In the genomic region with DNA sequence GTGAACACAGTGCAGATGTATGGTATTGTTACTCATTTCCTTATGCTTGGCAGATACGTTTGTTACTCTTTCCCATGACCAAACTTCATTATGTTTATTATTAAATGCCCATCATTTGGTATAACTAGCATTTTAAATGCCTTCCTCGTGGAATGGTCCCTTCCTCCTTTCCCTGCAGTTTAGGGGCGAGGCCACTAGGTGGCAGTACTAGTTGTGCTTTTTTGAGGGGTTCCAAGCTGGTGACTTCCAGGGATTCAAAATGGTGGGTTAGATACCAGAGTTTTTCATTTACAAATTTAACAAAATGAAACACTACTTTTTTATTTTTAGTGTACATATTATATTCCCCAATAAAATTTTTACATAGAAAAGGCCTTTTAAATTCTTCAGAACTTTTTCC, we compare ENCODE assay signal across 9 mouse cellular contexts.
DNase-seq lines count a peak whose midpoint lies in the region; ATAC-seq and TF ChIP-seq lines count a peak whose summit lies in the region.
"Had no signal": no experiment of that assay in that cellular context is flagged by ENCODE, and none has a peak within 500 bp of the region (broad histone marks: within the 10 kb centered on the region; RNA-seq: fewer than 3 reads in every experiment).

No protein-coding gene starts in this region.

- WGBS in intestine, embryonic 15.5 days: 42% methylated on average over 3 of the region's 3 CpGs
- WGBS in lung, embryonic 14.5 days: 38% methylated on average over 3 of the region's 3 CpGs

- no peaks in the 10 kb centered on the region for H3K9me3 ChIP-seq in intestine, embryonic 15.5 days
- no peaks in the 10 kb centered on the region for H3K9me3 ChIP-seq in lung, embryonic 14.5 days (ENCODE audit: low read depth, low read length)
- H3K9me3 ChIP-seq: limb, embryonic 12.5 days had no signal

- peak; percentile 82 for TF ChIP-seq CTCF in lung, embryonic 14.5 days (IDR thresholded peaks at IDR 0.05; ENCODE audit: low read depth)

- ATAC-seq in intestine, embryonic 15.5 days: 0 out of 2 replicates have a peak, but pooled peaks have one; percentile 22
- no peak for ATAC-seq in lung, embryonic 14.5 days (ENCODE audit: insufficient read depth)

- H3K4me1 ChIP-seq in intestine, embryonic 15.5 days (replicated peaks): no peaks in the 10 kb centered on the region
- H3K4me1 ChIP-seq in lung, embryonic 14.5 days (ENCODE audit: insufficient read depth): no peaks in the 10 kb centered on the region
- H3K4me1 ChIP-seq: limb, embryonic 12.5 days had no signal

- no peak overlapping the region for H3K27ac ChIP-seq in intestine, embryonic 15.5 days
- no peak overlapping the region for H3K27ac ChIP-seq in lung, embryonic 14.5 days (ENCODE audit: low read depth)
- H3K27ac ChIP-seq: limb, embryonic 12.5 days had no signal

- H3K4me3 ChIP-seq in intestine, embryonic 15.5 days (replicated peaks): no peak overlapping the region
- H3K4me3 ChIP-seq in lung, embryonic 14.5 days (ENCODE audit: low read depth, low read length): no peak overlapping the region
- H3K4me3 ChIP-seq: limb, embryonic 12.5 days had no signal

- no peaks in the 10 kb centered on the region for H3K27me3 ChIP-seq in intestine, embryonic 15.5 days (replicated peaks)
- no peaks in the 10 kb centered on the region for H3K27me3 ChIP-seq in lung, embryonic 14.5 days (ENCODE audit: insufficient read depth, low read length)
- H3K27me3 ChIP-seq: limb, embryonic 12.5 days had no signal

- H3K9ac ChIP-seq in intestine, embryonic 15.5 days: no peak overlapping the region
- no peak overlapping the region for H3K9ac ChIP-seq in lung, embryonic 14.5 days
- H3K9ac ChIP-seq: limb, embryonic 12.5 days had no signal

- peaks cover 62% of the 10 kb centered on the region for H3K36me3 ChIP-seq in intestine, embryonic 15.5 days
- H3K36me3 ChIP-seq in lung, embryonic 14.5 days (ENCODE audit: insufficient read depth): peaks cover 96% of the 10 kb centered on the region

- peak; percentile 48 to 81 for DNase-seq in heart, adult 18-20 months
- no peak for DNase-seq in heart, adult 11 months
- peak; percentile 78 for DNase-seq in 3T3-L1 (ENCODE audit: low read depth, low spot score)
- peak; percentile 48 for DNase-seq in WW6 (ENCODE audit: low read depth, low spot score)
- DNase-seq in cerebellum, postnatal 36 days: peak; percentile 57 to 64
- peak; percentile 86 for DNase-seq in lung, embryonic 14.5 days
- DNase-seq in spleen, adult 12 weeks (ENCODE audit: low spot score): peak; percentile 33

- no peak overlapping the region for H3K4me2 ChIP-seq in intestine, embryonic 15.5 days (replicated peaks)
- H3K4me2 ChIP-seq in lung, embryonic 14.5 days: no peak overlapping the region
- H3K4me2 ChIP-seq: limb, embryonic 12.5 days had no signal
